Mouse (Mus musculus) cerebellum, adult 2 months (tissue): Measurements from ENCODE around the gene Ang4.

Source experiments
- CTCF ChIP-seq: fragments of 200-500 bp; IDR thresholded peaks from 2 replicates; pipeline ENCODE4 v1.5.1; 2011; ENCODE audit warnings: low read depth, mild to moderate bottlenecking, control low read depth, low read length, moderate library complexity, borderline replicate concordance; ENCODE audit not compliant: insufficient read depth
- POLR2A ChIP-seq: fragments of 200-500 bp; IDR thresholded peaks from 2 replicates; pipeline ENCODE4 v1.6.1; 2011; ENCODE audit warnings: low read length, control low read depth, borderline replicate concordance; ENCODE audit not compliant: insufficient read depth

DNA sequence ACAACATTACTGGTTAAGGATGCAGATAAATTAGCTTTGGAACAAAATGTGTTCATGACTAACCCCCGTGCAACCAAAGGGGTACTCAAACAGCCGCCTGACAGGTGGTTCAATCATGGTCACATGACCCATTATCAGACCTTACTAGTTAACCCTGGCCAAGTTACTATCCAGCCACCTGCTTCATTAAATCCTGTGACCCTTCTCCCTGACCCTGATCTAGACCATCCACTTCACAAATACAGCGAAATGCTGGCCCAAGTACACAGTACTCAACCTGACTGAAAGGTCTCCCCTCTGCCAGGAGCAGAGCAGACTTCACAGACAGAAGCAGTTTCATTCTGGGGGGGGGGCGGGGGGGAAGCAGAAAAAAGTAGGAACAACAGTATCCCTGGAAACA lies 12.9 kb upstream of the Ang4 start:
- TF ChIP-seq CTCF (no peak), POLR2A (no peak)
